Mouse (Mus musculus): ENCODE results near the gene Ppp2r2c. TPM values are rescaled to one million over a fixed set of nuclear protein-coding genes. Genes with fewer than 3 reads are reported as not detected.

The Ppp2r2c gene
- 0.03 and 0.05 TPM in 2 replicates for polyA plus RNA-seq (2015; fragmentation: Nextera tagmentation; extraction: Ambion mirVana)

DNA sequence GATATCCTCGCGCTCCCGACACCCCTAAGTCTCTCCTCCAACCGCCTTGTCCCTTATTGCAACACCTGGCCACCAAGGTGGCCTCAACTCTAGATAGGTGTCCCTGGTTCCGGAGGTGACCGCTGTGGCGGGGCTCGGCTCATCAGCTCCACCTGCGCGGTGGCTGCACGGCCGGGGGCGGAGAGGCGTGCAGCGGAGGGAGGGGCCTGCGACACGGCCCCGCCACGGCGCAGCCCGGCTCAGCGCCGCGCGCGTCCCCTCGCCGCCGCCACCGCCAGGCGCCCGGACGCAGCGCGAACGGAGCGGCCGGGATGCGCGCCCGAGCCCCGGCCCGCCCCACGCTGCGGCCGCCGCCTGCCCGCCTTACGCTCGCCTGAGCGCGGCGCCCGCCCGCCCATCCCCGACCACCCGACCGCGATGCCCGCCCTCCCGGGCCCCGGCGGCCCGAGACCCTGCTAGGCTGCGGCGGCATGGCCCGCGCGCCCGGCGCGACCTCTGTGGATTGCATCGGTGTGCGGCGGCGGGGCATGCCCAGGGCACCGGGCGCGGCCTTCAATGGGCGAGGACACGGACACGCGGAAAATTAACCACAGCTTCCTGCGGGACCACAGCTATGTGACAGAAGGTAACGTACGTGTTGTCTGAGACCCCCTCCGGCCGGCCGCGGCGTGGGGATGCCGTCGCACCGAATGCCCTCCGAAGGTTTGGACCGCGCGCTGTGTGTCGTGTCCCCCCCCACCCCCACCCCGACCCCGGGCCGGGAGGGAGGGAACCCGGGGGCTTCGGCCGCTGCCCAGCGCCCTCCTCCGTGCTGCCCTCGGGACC lies at the start of gene Ppp2r2c:
Gene Ppp2r2c, plus strand, starts transcription at position 248 of the 825 bp plus-strand sequence.
- Histone ChIP-seq H3K27me3 (peaks cover 88% of the 10 kb centered on the region), H3K4me2 (peak within 1 kb of the TSS; percentile 41), H3K9ac (no peak within 1 kb of the TSS), H3K4me3 (replicated peaks) (peak within 1 kb of the TSS; percentile 27), H3K36me3 (no peaks in the 10 kb centered on the region), H3K27ac (no peak within 1 kb of the TSS), H3K9me3 (replicated peaks) (no peaks in the 10 kb centered on the region), H3K4me1 (replicated peaks) (no peaks in the 10 kb centered on the region)
- DNase-seq (no peak), ATAC-seq (ENCODE audit: low read depth) (no peak)
- WGBS (ENCODE audit: insufficient replicate concordance): 2% methylated on average over 82 of the region's 108 CpGs

DNA sequence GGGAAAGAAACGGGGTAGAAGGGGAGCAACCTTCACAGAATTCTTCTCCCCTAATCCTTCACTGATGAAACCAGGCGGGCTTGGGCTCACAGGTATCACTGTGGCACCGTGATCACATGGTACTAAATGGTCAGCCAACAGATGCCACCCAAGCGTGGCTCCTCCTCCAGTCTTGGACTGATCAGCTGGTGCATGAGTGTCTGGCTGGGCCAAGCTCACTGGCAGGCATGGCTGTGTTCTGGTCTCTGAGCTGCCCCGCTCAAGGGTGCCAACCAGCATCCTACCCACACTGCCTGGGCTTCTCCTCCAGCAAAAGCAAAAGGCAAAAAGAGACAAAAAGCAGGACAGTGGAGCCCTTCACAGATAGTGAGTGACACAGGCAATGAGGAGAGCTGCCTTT lies 48.6 kb upstream of the Ppp2r2c start:
- WGBS (ENCODE audit: insufficient replicate concordance): 64% methylated on average over 5 of the region's 5 CpGs

DNA sequence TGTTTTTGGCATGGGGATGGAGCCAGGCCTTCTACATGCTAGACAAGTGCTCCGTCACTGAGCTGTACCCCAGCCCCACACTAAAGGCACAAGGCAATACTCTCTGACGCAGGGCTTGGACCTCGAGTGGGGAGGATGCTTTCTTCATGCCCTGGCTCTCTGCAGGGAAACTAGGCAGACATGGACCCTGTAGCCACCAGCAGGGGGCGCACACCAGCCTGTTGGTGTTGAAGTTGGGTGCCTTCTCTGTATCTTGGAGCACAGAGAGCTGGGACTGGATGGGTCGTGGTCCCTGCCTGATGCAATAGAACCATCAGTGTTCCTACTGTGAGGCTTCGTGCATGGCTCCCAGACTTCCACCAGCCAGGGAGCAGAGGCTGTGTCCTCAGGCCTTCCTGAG lies 48.2 kb upstream of the Ppp2r2c start:
- peaks cover 52% of the 10 kb centered on the region for H3K36me3 ChIP-seq
- no peak overlapping the region for H3K4me3 ChIP-seq (replicated peaks)
- H3K4me2 ChIP-seq: no peak overlapping the region
- no peaks in the 10 kb centered on the region for H3K4me1 ChIP-seq (replicated peaks)
- H3K9me3 ChIP-seq (replicated peaks): no peaks in the 10 kb centered on the region
- ATAC-seq (ENCODE audit: low read depth): no peak
- H3K27ac ChIP-seq: no peak overlapping the region
- 43% methylated on average over 6 of the region's 6 CpGs for WGBS (ENCODE audit: insufficient replicate concordance)
- DNase-seq: no peak
- H3K9ac ChIP-seq: no peak overlapping the region
- no peaks in the 10 kb centered on the region for H3K27me3 ChIP-seq

More for the DNA sequence above, 48.6 kb upstream of the Ppp2r2c start:
- Histone ChIP-seq H3K4me2 (no peak overlapping the region), H3K4me1 (replicated peaks) (no peaks in the 10 kb centered on the region), H3K36me3 (peaks cover 52% of the 10 kb centered on the region), H3K9me3 (replicated peaks) (no peaks in the 10 kb centered on the region), H3K27me3 (no peaks in the 10 kb centered on the region), H3K4me3 (replicated peaks) (no peak overlapping the region), H3K27ac (no peak overlapping the region), H3K9ac (no peak overlapping the region)
- no peak for DNase-seq
- no peak for ATAC-seq (ENCODE audit: low read depth)

DNA sequence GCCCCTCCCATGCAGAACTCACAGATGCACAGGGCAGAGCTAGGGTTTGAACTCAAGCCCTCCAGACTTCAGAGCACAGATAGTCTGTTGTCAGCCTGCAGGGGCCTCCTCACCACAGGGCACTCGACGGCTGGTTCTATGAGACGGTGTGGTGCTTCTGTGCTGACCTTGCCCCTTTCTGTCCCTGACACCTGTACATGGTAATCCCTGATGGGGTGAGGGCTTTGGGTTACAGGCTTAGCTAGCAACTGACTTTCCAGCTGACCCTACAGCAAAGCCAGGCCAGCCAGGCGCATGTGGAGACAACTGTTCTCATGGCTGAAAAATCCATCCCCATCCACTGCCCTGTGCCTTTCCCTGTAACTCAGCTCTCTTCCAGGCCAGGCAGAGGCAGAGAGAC lies 45.4 kb upstream of the Ppp2r2c start:
- Histone ChIP-seq H3K27me3 (no peaks in the 10 kb centered on the region), H3K9ac (no peak overlapping the region), H3K27ac (no peak overlapping the region), H3K4me1 (replicated peaks) (no peaks in the 10 kb centered on the region), H3K36me3 (peaks cover 65% of the 10 kb centered on the region), H3K9me3 (replicated peaks) (no peaks in the 10 kb centered on the region), H3K4me3 (replicated peaks) (no peak overlapping the region), H3K4me2 (no peak overlapping the region)
- DNase-seq: no peak
- WGBS (ENCODE audit: insufficient replicate concordance): 80% methylated on average over 4 of the region's 4 CpGs
- ATAC-seq (ENCODE audit: low read depth): no peak

DNA sequence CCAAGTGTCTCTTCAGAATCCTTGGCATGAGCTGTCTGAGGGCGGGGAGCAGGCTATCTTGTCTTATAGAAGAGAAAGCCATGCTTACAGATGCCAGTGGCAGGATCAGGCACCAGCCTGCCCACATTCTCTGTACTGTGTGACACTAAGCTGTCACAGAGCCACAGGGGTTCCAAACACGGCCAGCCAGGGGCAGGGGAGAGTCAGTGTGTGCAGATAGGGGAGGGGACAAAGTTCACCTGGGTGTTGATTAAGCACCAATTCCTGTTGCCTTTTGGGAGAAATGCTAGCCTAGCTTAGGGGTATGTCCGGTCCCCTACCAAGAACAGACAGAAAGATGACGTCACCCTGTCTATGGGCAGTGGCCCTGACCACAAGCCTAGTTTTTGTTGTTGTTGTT lies 39.2 kb upstream of the Ppp2r2c start:
- Histone ChIP-seq H3K36me3 (peaks cover 37% of the 10 kb centered on the region), H3K4me1 (replicated peaks) (peaks cover 22% of the 10 kb centered on the region), H3K4me3 (replicated peaks) (no peak overlapping the region), H3K9ac (no peak overlapping the region), H3K9me3 (replicated peaks) (no peaks in the 10 kb centered on the region), H3K27ac (no peak overlapping the region), H3K4me2 (peak overlapping the region; percentile 90), H3K27me3 (no peaks in the 10 kb centered on the region)
- no peak for DNase-seq
- WGBS (ENCODE audit: insufficient replicate concordance): 57% methylated on average over 4 of the region's 4 CpGs
- no peak for ATAC-seq (ENCODE audit: low read depth)

DNA sequence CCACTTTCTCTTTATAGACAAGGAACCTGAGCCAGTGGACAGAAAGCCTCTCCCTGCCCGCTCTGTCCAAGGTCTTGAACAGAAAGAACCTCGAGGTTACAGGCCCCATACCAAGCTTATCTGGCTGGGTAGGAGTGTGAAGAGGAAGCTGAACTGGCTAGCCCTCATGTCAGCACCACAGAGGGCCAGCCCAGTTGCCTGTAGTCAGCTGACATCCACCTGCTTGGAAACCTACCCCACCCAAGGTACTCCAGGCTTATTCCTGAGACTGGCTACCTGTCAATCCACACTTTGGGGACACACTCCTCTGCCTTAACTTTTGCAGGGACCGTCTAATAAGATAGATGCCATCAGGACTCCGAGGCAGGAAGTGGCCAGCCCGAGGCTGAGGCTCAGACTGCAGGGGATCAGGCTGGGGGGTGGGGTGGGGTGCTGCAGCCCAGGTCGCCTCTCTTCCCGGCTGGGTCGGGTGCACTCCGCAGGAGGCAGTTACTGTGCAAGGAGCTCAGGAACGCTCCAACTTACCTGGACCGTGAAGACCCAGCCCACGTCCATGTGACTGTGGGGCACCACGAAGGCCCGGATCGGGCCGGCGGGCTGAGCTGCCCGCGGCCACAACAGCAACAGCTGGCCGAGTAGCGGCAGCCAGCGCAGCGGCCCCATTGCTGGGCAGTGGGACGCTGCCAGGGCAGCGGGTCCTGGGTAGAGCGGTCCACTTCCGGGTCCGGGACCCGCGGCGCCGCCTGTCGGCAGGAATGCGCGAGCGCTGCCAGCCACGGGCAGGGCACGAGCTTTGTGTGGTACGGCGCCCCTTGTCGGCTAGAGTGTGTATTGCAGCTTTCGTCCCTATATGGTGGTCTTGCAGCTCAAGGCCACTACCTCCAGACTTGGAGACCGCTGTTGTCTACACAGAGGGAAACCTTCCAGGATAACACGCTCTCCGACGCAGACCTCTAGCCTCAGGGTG lies 38.1 kb upstream of the Ppp2r2c start, which contains the start of gene Man2b2:
Gene Man2b2, minus strand, starts transcription at position 741 of the 967 bp plus-strand sequence.
- peaks cover 22% of the 10 kb centered on the region for H3K4me1 ChIP-seq (replicated peaks)
- peak within 1 kb of the TSS; percentile 84 for H3K9ac ChIP-seq
- no peaks in the 10 kb centered on the region for H3K9me3 ChIP-seq (replicated peaks)
- peak within 1 kb of the TSS; percentile 75 for H3K4me3 ChIP-seq (replicated peaks)
- no peaks in the 10 kb centered on the region for H3K27me3 ChIP-seq
- H3K4me2 ChIP-seq: peak within 1 kb of the TSS; percentile 90
- WGBS (ENCODE audit: insufficient replicate concordance): 2% methylated on average over 46 of the region's 46 CpGs
- peak; percentile 84 for ATAC-seq (ENCODE audit: low read depth)
- 0 out of 2 replicates have a peak within 1 kb of the TSS, but pooled peaks have one; percentile 50 for H3K27ac ChIP-seq
- DNase-seq: peak; percentile 85
- H3K36me3 ChIP-seq: peaks cover 30% of the 10 kb centered on the region

DNA sequence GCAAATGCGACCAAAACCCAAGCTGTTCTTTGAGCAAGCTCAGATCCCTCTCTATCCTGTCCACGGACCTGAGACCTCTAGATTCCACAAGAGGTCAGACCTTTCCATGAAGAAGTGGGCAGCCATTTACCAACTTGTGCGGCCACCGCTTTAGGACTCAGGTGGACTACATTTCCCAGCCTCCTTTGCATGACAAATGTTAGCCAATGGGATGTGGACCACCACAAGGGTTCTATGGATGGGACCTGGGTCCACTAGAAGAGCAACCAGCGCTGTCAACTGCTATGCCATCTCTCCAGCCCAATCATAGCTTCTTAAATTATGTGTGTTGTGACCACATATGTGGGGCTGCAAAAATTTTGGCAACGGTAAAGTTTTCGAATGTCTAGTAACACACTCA lies 37.0 kb upstream of the Ppp2r2c start:
- Histone ChIP-seq H3K27me3 (no peaks in the 10 kb centered on the region), H3K4me2 (peak overlapping the region; percentile 90; the same call in 1 of the 2 replicates), H3K27ac (no peak overlapping the region), H3K9me3 (replicated peaks) (no peaks in the 10 kb centered on the region), H3K9ac (no peak overlapping the region), H3K4me3 (replicated peaks) (no peak overlapping the region), H3K4me1 (replicated peaks) (peaks cover 22% of the 10 kb centered on the region), H3K36me3 (peaks cover 20% of the 10 kb centered on the region)
- WGBS (ENCODE audit: insufficient replicate concordance): 51% methylated on average over 7 of the region's 7 CpGs
- DNase-seq (no peak), ATAC-seq (ENCODE audit: low read depth) (no peak)

DNA sequence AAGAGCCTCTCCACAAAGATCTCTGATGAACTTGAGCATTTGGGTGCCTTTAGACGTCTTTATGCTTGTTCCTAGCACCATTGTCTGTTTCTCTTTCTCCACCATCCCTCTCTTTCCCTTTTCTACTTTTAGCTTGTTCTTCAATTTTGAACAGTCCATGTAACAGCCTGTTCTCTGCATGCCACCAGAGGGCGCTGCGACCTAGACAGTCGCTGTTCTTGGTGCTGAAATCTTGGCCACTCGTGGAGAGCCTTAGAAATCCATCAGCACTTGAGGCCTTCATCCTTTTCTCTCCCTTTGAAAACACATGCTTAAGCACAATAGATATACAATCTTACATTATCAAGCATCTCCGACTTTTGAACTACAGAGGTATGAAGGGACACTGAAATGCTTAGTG lies 32.4 kb upstream of the Ppp2r2c start:
- DNase-seq (no peak), ATAC-seq (ENCODE audit: low read depth) (no peak)
- Histone ChIP-seq H3K36me3 (no peaks in the 10 kb centered on the region), H3K27ac (no peak overlapping the region), H3K27me3 (no peaks in the 10 kb centered on the region), H3K9me3 (replicated peaks) (no peaks in the 10 kb centered on the region), H3K9ac (no peak overlapping the region), H3K4me2 (no peak overlapping the region), H3K4me1 (replicated peaks) (0 out of 2 replicates have a peak, but pooled peaks cover 2% of the 10 kb centered on the region), H3K4me3 (replicated peaks) (no peak overlapping the region)
- 2% methylated on average over 6 of the region's 6 CpGs for WGBS (ENCODE audit: insufficient replicate concordance)

DNA sequence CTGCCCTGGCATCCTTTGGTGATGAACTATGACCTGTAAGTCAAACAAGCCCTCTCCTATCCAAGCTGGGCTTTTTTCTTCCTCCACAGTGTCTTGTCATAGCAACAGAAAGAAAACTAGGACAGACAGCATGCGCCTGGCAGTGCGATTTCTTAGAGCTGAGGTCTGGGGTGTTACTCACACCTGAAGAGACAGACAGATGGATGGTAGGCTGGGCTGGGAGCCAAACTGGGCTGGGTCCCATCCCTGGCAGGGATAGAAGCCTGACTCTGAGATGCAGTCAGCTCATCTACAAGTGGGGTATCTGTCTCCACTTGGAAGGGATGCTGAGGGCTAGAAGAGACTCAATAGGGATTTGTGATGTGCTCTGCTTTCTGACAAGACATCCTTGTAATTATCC lies 29.3 kb upstream of the Ppp2r2c start:
- 71% methylated on average over 2 of the region's 2 CpGs for WGBS (ENCODE audit: insufficient replicate concordance)
- DNase-seq: no peak

DNA sequence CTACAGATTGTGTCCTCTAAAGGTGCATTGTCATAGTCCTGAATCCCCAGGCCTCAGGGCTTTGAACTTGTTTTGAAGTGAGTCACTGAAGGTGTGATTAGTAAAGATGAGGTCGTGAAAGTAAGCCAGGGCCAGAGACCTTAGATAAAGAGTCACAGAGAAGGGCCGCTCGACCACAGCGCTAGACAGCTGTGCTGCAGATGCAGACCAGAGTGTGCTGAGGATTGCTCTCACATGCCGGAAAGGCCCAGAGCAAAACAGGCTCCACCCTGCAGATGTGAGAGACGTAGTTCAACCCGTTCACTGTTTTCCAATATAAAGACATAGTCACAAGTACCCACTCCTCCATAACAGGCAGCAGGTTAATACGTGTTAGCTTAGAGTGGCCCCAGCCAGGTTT lies 28.7 kb upstream of the Ppp2r2c start:
- no peak overlapping the region for H3K4me3 ChIP-seq (replicated peaks)
- H3K36me3 ChIP-seq: no peaks in the 10 kb centered on the region
- no peak overlapping the region for H3K27ac ChIP-seq
- ATAC-seq (ENCODE audit: low read depth) (no peak), DNase-seq (no peak)
- H3K9me3 ChIP-seq (replicated peaks): no peaks in the 10 kb centered on the region
- no peak overlapping the region for H3K9ac ChIP-seq
- no peaks in the 10 kb centered on the region for H3K4me1 ChIP-seq (replicated peaks)
- no peak overlapping the region for H3K4me2 ChIP-seq
- WGBS (ENCODE audit: insufficient replicate concordance): 57% methylated on average over 8 of the region's 8 CpGs
- H3K27me3 ChIP-seq: no peaks in the 10 kb centered on the region

More for the DNA sequence above, 29.3 kb upstream of the Ppp2r2c start:
- no peak overlapping the region for H3K4me2 ChIP-seq
- no peak overlapping the region for H3K4me3 ChIP-seq (replicated peaks)
- H3K4me1 ChIP-seq (replicated peaks): no peaks in the 10 kb centered on the region
- no peak overlapping the region for H3K27ac ChIP-seq
- no peak for ATAC-seq (ENCODE audit: low read depth)
- no peak overlapping the region for H3K9ac ChIP-seq
- no peaks in the 10 kb centered on the region for H3K36me3 ChIP-seq
- no peaks in the 10 kb centered on the region for H3K9me3 ChIP-seq (replicated peaks)
- H3K27me3 ChIP-seq: no peaks in the 10 kb centered on the region

DNA sequence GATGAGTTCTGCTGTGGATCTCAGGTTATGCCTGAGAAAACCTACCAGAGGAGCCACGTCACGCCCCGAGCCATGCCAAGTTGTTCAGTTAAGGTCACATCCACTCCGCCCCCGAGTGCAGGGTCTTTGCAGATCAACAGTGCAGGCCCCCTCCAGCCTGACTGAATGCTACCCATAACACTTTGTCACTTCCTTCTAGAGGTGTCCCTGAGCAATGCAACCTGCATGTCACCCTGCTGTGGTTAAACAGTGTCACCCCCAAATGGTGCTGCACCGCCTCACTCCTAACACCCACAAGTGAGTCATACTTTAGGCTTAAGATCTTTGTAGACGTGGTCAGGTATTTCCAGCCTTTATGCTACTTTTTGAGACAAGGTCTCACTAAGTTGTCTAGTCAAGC lies 28.2 kb upstream of the Ppp2r2c start:
- no peak overlapping the region for H3K4me3 ChIP-seq (replicated peaks)
- H3K9me3 ChIP-seq (replicated peaks): no peaks in the 10 kb centered on the region
- no peak overlapping the region for H3K9ac ChIP-seq
- H3K4me1 ChIP-seq (replicated peaks): no peaks in the 10 kb centered on the region
- ATAC-seq (ENCODE audit: low read depth) (no peak), DNase-seq (no peak)
- H3K27ac ChIP-seq: no peak overlapping the region
- H3K36me3 ChIP-seq: no peaks in the 10 kb centered on the region
- H3K4me2 ChIP-seq: no peak overlapping the region
- no peaks in the 10 kb centered on the region for H3K27me3 ChIP-seq
- 59% methylated on average over 7 of the region's 7 CpGs for WGBS (ENCODE audit: insufficient replicate concordance)
